Mouse (Mus musculus): ENCODE measurements around the gene Olfr1055. TPM values are rescaled to one million over a fixed set of nuclear protein-coding genes. Genes with fewer than 3 reads are reported as not detected.
"Not testable (repeated sequence)": the region's sequence is repeated elsewhere in the genome, so short reads cannot be mapped to it uniquely, and the experiment has no call there.

Olfr1055 gene
- total RNA-seq (2021), result not detected

DNA sequence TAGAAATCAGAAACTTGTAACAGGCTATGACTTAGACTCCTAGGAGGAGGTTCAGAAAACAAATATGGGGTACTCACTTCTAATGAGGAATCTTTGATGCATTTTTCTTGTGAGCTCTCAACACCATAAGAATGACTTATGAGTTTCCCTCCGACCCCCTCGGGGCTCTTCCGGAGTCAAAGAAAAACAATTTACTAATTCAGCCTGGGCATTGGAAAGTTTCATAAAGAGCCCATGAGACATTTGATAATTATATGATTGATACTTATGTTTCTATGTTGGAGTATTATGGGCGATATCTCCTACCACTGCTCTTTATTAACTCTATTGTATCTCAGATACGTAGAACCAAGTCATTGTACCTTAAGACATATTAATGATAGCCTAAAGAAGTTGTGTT, at the start of gene Olfr1055:
Gene Olfr1055 (minus strand): TSS at position 101 of the 400 bp plus-strand sequence.
- DNase-seq, result no peak
- intact Hi-C loops (cut with DNase I), result no loop called here

DNA sequence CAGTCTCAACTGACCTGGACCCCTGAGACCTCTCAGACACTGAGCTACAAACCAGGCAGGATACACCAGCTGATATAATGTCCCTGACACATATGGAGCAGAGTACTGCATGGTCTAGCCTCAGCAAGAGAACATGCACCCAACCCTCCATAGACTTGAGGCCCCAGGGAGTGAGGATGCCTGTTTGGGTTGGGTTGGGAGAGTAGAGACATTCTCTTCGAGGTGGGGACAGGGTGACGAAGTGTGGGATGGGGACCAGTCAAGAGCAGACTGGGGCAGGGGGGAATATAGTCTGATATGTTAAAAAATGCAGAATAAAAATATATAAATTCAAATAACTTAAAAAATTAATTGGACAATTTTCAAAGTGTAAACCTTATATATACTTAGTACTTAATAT, 45.0 kb upstream of the Olfr1055 start:
- intact Hi-C loops (cut with DNase I), result no loop called here
- no peak for DNase-seq

DNA sequence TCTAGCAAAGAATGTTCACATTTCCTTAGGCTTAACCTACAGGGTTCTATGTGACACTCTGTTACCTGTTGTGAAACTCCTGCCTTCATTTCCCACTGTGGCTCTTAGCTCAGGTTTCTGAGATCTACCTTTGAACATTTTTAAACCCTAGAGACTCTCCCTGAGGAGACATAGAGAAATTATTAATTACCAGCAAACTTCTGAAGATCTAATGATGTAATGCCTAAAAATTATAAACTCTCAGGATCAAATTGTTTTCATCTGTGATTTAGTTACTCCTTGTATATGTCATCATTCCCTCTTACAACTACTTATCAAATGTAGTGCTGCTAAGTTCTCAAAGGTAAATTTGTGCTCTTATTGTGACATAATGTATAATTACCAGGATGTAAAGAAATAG, 38.4 kb upstream of the Olfr1055 start, which contains the start of gene Olfr1058:
Gene Olfr1058 (minus strand): TSS at position 101 of the 400 bp plus-strand sequence.
- DNase-seq; intact Hi-C loops (cut with DNase I): not testable (repeated sequence)

DNA sequence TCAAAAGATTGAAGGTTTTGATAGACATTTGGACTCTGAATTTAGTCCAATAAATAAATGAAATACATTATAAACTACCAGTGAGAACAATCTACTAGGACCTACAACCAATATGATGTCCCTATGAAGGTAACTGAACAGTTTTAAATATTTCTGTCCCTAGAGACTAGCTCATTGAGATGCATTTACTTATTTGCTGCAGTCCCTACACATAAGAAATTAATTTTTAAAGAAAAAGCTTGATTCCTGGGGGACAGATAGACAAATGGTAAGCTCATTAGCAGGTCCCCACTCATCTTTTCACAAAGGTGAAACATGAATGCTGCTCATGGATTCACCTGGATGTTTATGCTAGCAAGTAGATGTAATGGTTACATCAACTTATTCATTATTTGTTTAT, 28.2 kb upstream of the Olfr1055 start, which contains the start of gene Olfr1057:
Gene Olfr1057 (minus strand): TSS at position 101 of the 400 bp plus-strand sequence.
- intact Hi-C loops (cut with DNase I), result no loop called here
- DNase-seq, result no peak

DNA sequence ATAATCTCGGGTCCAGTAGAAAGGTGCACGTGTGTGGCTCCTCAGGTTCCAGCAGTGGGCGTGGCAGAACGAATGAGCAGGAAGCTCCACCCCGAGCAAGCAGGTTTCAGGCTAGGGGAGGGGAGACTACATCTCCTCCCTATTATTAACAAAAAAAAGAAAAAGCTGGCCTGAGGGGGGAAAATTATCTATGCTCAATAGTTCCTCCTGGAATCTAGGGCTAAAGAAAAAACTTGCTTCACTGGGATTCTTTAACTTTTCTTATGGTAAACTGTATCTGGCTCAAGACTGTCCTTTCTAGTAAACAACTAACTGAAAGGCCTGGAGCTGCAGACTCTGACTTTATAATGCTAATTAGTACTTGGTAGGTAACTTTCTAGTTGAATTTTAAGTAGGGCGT, 16.3 kb upstream of the Olfr1055 start:
- DNase-seq; intact Hi-C loops (cut with DNase I): not testable (repeated sequence)

DNA sequence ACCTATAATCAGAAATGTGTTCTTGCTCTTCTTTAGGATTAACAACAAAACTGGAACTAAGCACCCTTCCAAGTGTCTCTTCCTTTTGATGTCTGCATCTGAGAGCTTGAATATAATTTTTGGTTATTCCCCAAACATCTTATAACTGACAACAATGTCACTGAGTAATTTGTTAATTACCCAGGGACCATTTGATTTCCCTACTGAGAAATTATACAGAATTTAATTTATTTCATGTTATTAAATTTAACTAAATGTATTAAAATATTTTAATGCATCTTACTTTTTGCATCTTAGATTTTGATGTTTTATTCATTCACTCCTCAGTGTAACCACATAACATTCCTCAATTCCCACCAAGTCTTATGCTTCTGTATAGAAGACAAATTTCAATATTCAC, 12.3 kb upstream of the Olfr1055 start, which contains the start of gene Olfr1056:
Gene Olfr1056 (minus strand): TSS at position 101 of the 400 bp plus-strand sequence.
- no peak for DNase-seq
- intact Hi-C loops (cut with DNase I), result no loop called here

GRCm38 (mm10) chr2:86351751-86352150, 1.7 kb upstream of the Olfr1055 start:
- intact Hi-C loops (cut with DNase I); DNase-seq: not testable (repeated sequence)

DNA sequence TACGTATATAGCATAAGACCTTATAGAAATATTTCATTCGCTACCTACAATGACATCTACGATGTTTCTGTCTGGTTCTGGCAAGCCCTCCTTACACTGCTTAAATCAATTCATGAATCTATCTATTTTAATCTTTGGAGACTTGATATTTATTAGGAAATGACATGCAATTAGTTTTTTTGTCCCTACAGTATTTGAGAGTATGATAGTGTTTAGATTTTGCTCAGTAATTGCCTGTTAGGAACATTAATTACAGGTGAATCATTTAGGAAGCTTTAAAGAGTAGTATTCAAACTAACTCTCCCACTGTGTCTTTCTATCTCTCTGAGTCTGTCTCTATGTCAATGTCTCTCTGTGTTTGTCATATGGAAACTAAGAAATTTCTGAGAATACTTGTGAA, 14.8 kb downstream of the Olfr1055 start, which contains the start of gene Olfr1054:
Gene Olfr1054 (minus strand): TSS at position 101 of the 400 bp plus-strand sequence.
- DNase-seq, result no peak
- intact Hi-C loops (cut with DNase I), result no loop called here

GRCm38 (mm10) chr2:86315184-86315583, 34.9 kb downstream of the Olfr1055 start, which contains the start of gene Olfr1053:
TSS of gene Olfr1053 (minus strand) at chr2:86315284.
- DNase-seq, result no peak
- intact Hi-C loops (cut with DNase I), result no loop called here

Other genes with a start within 250 kb of the Olfr1055 start
- gene Olfr1039, start 214.4 kb downstream of the Olfr1055 start, total RNA-seq (2021), result not detected
- not detected for gene Olfr1040, start 203.6 kb downstream of the Olfr1055 start, total RNA-seq (2021)
- gene Olfr1042, start 188.4 kb downstream of the Olfr1055 start, total RNA-seq (2021), result not detected
- gene Olfr1043, start 182.8 kb downstream of the Olfr1055 start, total RNA-seq (2021), result not detected
- gene Olfr1044, start 172.5 kb downstream of the Olfr1055 start, total RNA-seq (2021), result not detected
- not detected for gene Olfr52, start 164.6 kb downstream of the Olfr1055 start, total RNA-seq (2021)
- gene Olfr1045, start 147.3 kb downstream of the Olfr1055 start, total RNA-seq (2021), result not detected
- gene Olfr1046, start 131.0 kb downstream of the Olfr1055 start, total RNA-seq (2021), result not detected
- not detected for gene Olfr1047, start 118.9 kb downstream of the Olfr1055 start, total RNA-seq (2021)
- gene Olfr1048, start 110.0 kb downstream of the Olfr1055 start, total RNA-seq (2021), result not detected
- gene Olfr1049, start 92.0 kb downstream of the Olfr1055 start, total RNA-seq (2021), result not detected
- gene Olfr1051, start 71.2 kb downstream of the Olfr1055 start, total RNA-seq (2021), result not detected
- not detected for gene Olfr1052, start 57.8 kb downstream of the Olfr1055 start, total RNA-seq (2021)
- not detected for gene Olfr1053, start 35.0 kb downstream of the Olfr1055 start, total RNA-seq (2021)
- not detected for gene Olfr1054, start 14.9 kb downstream of the Olfr1055 start, total RNA-seq (2021)
- gene Olfr1056, start 12.2 kb upstream of the Olfr1055 start, total RNA-seq (2021), result not detected
- gene Olfr1057, start 28.1 kb upstream of the Olfr1055 start, total RNA-seq (2021), result not detected
- gene Olfr1058, start 38.3 kb upstream of the Olfr1055 start, total RNA-seq (2021), result not detected
- not detected for gene Olfr1061, start 63.8 kb upstream of the Olfr1055 start, total RNA-seq (2021)
- not detected for gene Olfr1062, start 76.5 kb upstream of the Olfr1055 start, total RNA-seq (2021)
- not detected for gene Olfr1065, start 100.3 kb upstream of the Olfr1055 start, total RNA-seq (2021)
- gene Olfr1066, start 106.0 kb upstream of the Olfr1055 start, total RNA-seq (2021), result not detected
- not detected for gene Olfr228, start 137.1 kb upstream of the Olfr1055 start, total RNA-seq (2021)
- not detected for gene Olfr1076, start 158.2 kb upstream of the Olfr1055 start, total RNA-seq (2021)
- gene Olfr1079, start 192.2 kb upstream of the Olfr1055 start, total RNA-seq (2021), result not detected
- not detected for gene Olfr1080, start 208.0 kb upstream of the Olfr1055 start, total RNA-seq (2021)
- gene Olfr1082, start 248.7 kb upstream of the Olfr1055 start, total RNA-seq (2021), result not detected

All from heart, postnatal 36 days (tissue).